Mouse (Mus musculus): ENCODE measurements at regions not wholly inside any gene's neighbourhood (a gene's known extent, or its start where the extent isn't known, plus 50 kb on each side); places are given as distances from the start of the nearest gene placed in this dataset.

GRCm38 (mm10) chr1:185519811-185520210 is 65.2 kb downstream of the Slc30a10 start:
- no peak for DNase-seq (ENCODE audit: low spot score)

- DNase-seq (ENCODE audit: low spot score), result no peak
Observed at GRCm38 (mm10) chr1:185524020-185524419, 69.4 kb downstream of the Slc30a10 start.

DNA sequence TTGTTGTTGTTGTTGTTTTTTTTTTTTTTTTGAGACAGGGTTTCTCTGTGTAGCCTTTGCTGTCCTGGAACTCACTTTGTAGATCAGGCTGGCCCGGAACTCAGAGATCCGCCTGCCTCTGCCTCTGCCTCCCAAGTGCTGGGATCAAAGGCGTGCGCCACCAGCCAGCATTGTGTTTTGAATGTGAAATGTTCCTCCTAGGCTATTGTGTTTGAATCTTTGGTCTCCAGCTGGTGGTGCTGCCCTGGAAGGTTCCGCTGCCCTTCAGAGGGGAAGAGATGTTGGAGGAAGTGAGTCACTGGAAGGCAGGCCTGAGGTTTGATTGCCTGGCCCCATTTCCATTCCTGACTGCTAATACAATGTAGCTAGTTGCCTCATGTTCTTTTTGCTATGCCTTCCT is 78.8 kb downstream of the Slc30a10 start:
- no peak for DNase-seq (ENCODE audit: low spot score)

DNA sequence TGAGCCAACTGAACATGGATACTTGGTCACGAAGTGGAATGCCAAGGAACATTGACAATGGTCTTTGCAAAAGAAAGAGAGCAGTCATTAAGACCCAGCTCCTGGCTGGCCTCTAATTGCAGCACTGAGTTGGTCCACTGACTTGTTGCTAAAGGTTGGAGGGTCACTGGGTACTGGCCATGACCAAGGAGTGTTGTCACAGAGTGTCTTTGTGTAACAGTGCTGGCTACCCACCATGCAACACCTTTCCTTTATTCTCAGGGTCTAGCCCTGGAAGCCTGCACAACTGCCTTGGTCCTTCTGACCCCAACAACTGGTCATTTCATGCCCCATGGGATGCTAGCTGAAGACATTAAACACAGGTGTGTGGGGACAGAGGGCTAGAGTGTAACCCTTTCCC is 79.5 kb downstream of the Slc30a10 start:
- DNase-seq (ENCODE audit: low spot score), result no peak

- no peak for DNase-seq (ENCODE audit: low spot score)
Observed at GRCm38 (mm10) chr1:185535321-185535720, 80.7 kb downstream of the Slc30a10 start.

GRCm38 (mm10) chr1:185537236-185537635 is 82.6 kb downstream of the Slc30a10 start:
- no peak for DNase-seq (ENCODE audit: low spot score)

GRCm38 (mm10) chr1:185539458-185539857 is 84.8 kb downstream of the Slc30a10 start:
- DNase-seq (ENCODE audit: low spot score), result no peak

- DNase-seq (ENCODE audit: low spot score), result no peak
Observed at GRCm38 (mm10) chr1:185546346-185546745, 91.7 kb downstream of the Slc30a10 start.

DNA sequence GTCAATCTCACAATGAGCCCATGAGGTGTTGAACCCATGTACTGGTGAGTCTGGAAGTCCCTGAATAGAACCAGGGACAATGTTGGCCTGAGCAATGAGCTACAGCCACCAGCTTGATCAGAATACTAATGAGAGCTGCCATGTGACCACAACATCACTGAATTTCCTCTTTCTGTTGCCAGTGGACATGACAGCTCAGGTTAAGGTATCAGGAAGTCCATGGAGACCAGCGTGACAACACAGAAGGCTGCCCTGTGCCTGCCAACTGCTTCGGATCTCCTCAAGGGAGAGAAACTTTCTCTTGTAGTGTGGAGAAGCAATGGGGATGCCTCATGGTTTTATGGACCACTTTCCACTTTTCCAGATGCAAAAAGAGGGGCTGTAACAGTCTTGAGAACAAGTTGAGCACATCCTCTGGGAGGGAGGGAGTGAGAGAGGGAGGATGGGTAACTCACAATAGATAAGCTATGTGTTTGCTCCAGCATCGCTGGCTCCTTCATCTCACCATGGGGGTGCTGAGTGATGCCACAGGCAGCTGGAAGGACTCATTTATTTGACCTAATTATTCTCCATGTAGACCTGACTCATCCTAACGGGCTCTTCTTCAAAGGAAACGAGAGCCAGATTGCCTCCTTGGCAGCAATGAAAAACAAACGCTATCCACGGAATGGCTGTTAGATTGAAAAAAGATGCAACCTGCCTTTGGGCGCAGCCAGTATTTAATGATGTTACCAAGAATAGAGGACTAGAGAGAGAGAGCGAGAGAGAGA is 118.3 kb downstream of the Slc30a10 start:
- DNase-seq (ENCODE audit: low spot score), result no peak

DNA sequence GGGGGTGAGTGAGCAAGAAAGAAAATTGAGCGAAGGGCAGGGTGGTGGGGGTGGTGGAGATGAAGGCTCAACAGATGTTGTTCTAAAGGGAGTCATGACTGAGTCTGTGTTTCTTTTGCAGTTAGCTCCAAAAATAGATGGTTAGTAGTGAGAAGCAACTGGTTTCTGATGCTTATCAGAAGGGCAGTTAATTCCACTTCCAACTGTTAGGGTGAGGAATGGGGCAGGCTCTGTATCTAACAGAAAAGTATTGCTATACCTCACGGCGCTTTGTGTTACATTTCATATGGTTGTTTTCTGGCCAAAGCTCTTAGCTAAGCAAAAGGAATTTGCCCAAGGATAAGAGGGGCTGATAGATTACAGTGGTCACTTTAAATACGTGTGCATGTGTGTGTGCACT is 120.3 kb downstream of the Slc30a10 start:
- no peak for DNase-seq (ENCODE audit: low spot score)

GRCm38 (mm10) chr1:185579824-185580223 is 125.2 kb downstream of the Slc30a10 start:
- no peak for DNase-seq (ENCODE audit: low spot score)

GRCm38 (mm10) chr1:185585191-185585870 is 130.7 kb downstream of the Slc30a10 start:
- no peak for DNase-seq (ENCODE audit: low spot score)

GRCm38 (mm10) chr1:185587671-185588347 is 133.2 kb downstream of the Slc30a10 start:
- DNase-seq (ENCODE audit: low spot score), result no peak

DNA sequence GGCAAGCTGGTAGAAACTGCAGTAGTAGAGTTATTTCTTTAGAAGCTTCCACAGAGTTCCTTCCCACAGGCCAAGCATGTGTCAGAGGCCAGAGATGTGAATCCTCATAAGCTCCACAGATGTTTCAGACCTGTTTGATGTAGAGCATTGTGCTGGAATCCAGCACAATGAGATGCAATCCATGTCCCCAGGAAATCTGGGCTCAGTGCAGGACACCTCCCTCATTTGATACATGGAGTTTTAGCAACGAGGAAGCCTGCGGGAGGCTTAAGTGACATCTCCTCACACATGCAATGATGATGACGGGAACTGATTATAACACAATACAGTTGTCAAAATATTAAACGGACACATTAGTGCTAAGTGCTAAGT is 133.7 kb downstream of the Slc30a10 start:
- DNase-seq (ENCODE audit: low spot score), result no peak

DNA sequence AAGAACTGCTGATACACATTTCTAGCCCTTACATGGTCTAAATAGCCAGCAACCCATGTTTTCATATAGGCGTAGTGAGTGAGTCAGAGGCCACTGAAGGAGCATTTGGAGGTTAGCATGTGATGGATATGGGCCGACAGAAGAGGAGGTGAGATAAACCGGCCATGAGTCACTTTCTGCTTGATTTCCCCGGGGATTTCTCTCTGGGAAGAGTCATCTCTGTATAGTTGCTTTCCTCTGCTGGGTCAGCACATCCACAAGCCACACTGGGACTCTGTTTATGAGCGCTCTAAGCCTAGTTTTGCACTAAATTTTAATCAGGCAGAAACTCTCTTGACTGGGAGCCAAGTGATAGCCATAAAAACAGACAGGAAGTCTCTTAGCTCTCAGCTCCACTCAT is 142.2 kb downstream of the Slc30a10 start:
- DNase-seq (ENCODE audit: low spot score), result no peak

DNA sequence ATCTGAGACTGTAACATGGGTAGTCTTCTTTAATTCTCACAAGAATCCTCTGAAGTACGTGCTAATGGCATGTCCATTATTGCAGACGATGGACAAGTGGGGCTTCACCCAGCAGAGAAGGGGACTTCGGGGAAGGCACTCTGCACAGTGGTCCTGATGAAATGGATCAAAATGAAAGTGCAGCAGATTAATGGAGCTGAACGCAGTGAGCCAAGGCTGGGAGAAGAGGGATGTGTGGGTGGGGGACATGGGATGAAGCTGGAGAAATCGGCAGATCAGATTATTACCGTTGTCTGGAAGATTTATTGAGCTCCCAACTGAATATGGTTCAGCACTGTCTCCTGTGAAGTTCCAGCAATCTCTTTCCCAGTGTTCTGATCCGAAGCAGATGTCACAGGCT is 143.9 kb downstream of the Slc30a10 start:
- no peak for DNase-seq (ENCODE audit: low spot score)

DNA sequence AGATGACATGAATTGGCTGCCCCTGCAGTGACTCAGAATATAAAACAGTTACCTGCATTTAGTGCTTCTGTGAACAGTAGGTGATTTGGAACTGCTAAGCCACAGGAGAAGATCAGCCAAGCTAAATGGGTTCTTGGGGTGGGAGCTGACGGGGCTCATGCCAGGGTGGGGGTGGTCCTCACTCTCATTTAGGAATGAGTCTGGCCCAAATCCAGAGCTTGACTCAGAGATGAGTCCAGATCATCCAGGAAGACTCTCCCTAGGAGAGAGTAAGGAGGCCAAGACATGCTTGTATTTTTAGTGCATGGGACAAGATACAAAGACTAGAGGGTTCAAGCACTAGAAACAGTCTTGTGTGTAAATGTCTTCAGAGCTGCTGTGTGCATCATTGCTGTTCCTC is 146.5 kb downstream of the Slc30a10 start:
- no peak for DNase-seq (ENCODE audit: low spot score)

GRCm38 (mm10) chr1:185605996-185606395 is 151.3 kb downstream of the Slc30a10 start:
- no peak for DNase-seq (ENCODE audit: low spot score)

GRCm38 (mm10) chr1:185607611-185608010 is 153.0 kb downstream of the Slc30a10 start:
- DNase-seq (ENCODE audit: low spot score), result no peak

- no peak for DNase-seq (ENCODE audit: low spot score)
Observed at GRCm38 (mm10) chr1:185608440-185608839, 153.8 kb downstream of the Slc30a10 start.

GRCm38 (mm10) chr1:185610586-185610985 is 155.9 kb downstream of the Slc30a10 start:
- no peak for DNase-seq (ENCODE audit: low spot score)

GRCm38 (mm10) chr1:185615819-185616429 is 161.3 kb downstream of the Slc30a10 start:
- DNase-seq (ENCODE audit: low spot score), result no peak

DNA sequence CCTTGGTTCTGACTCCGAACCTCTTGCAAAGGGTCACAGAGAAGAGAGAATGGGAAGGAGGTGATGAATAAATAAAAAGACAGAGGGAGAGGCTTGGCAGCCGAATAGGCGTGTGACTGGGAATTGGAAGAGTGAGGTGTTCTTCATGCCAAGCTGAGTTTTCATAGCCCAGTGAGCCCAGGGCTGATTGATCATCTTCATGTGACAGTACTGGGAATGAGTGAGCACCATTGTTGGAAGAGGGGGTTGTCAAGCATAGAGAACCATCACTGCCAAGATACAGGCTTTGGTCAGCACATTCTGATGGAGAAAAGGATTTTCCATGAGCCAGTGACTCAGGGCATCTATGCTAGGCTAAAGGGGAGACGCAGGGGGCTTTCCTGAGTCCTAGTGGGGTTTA is 163.0 kb downstream of the Slc30a10 start:
- no peak for DNase-seq (ENCODE audit: low spot score)

Measured in ovary, postnatal 10 days (tissue).